Mouse (Mus musculus) erythroblast, embryonic 14.5 days (primary cell): ENCODE results near the gene Rbfox3.

ENCODE experiments used
- GATA1 ChIP-seq: IDR thresholded peaks from 2 replicates; pipeline ENCODE4 v1.6.1; 2012; ENCODE audit warnings: low read length, inconsistent platforms, mixed read lengths
- TAL1 ChIP-seq: IDR thresholded peaks from 3 replicates; pipeline ENCODE4 v1.6.1; 2012; ENCODE audit warnings: low read length, inconsistent platforms, mixed read lengths

GRCm38 (mm10) chr11:118782677-118783076, 128.7 kb downstream of the Rbfox3 start:
- TF ChIP-seq GATA1 (no peak), TAL1 (no peak)
